Mouse (Mus musculus): ENCODE data around the gene Rnase2b. TPM values are rescaled to one million over a fixed set of nuclear protein-coding genes. Genes with fewer than 3 reads are reported as not detected.

The Rnase2b gene
- polyA plus RNA-seq, 1 experiment from 2014 or later: 0.39 TPM

GRCm38 (mm10) chr14:51140342-51140741 is 21.7 kb upstream of the Rnase2b start:
- DNase-seq (ENCODE audit: low spot score): no peak
- 52% methylated on average over 2 of the region's 2 CpGs for WGBS
- no peak for ATAC-seq (ENCODE audit: low FRiP score, low TSS enrichment)
- Histone ChIP-seq H3K9me3 (ENCODE audit: control insufficient read depth, low read length) (no peaks in the 10 kb centered on the region), H3K9ac (ENCODE audit: low read length) (no peak overlapping the region), H3K27ac (replicated peaks) (no peak overlapping the region), H3K4me1 (replicated peaks; ENCODE audit: control insufficient read depth, insufficient read depth) (no peaks in the 10 kb centered on the region), H3K36me3 (ENCODE audit: control insufficient read depth, insufficient read depth, low read length) (no peaks in the 10 kb centered on the region), H3K4me3 (ENCODE audit: low read depth, low read length) (no peak overlapping the region), H3K4me2 (replicated peaks; ENCODE audit: low read depth) (no peak overlapping the region), H3K27me3 (ENCODE audit: control insufficient read depth, insufficient read depth, low read length) (no peaks in the 10 kb centered on the region)
- TF ChIP-seq EP300 (optimal IDR thresholded peaks at IDR 0.05) (no peak), CTCF (IDR thresholded peaks at IDR 0.05; ENCODE audit: low read depth) (no peak)

DNA sequence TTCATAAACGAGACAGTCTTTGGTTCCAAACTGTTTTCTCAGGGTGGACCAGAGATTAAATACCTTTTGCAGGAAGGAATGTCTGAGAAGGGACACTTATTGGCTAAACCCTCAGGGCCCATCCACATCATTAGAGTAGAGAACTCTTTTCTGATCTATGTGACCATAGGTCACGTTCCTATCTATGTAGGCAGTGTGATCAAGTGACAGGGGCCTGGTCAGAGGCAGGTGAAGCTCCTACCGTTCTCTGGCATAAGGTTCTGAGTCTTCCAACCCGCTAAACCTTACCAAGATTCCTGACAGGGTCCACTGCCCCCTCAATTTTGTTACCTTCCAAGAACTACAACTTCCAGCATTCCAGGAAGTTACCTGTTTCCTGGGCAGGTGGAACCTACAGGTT is 19.9 kb upstream of the Rnase2b start:
- no peak overlapping the region for H3K4me2 ChIP-seq (replicated peaks; ENCODE audit: low read depth)
- 88% methylated on average over 4 of the region's 4 CpGs for WGBS
- H3K4me1 ChIP-seq (replicated peaks; ENCODE audit: control insufficient read depth, insufficient read depth): no peaks in the 10 kb centered on the region
- no peaks in the 10 kb centered on the region for H3K9me3 ChIP-seq (ENCODE audit: control insufficient read depth, low read length)
- DNase-seq (ENCODE audit: low spot score) (no peak), ATAC-seq (ENCODE audit: low FRiP score, low TSS enrichment) (no peak)
- no peak overlapping the region for H3K27ac ChIP-seq (replicated peaks)
- no peak overlapping the region for H3K9ac ChIP-seq (ENCODE audit: low read length)
- H3K36me3 ChIP-seq (ENCODE audit: control insufficient read depth, insufficient read depth, low read length): no peaks in the 10 kb centered on the region
- no peak for TF ChIP-seq EP300 (optimal IDR thresholded peaks at IDR 0.05)
- no peak for TF ChIP-seq CTCF (IDR thresholded peaks at IDR 0.05; ENCODE audit: low read depth)
- no peaks in the 10 kb centered on the region for H3K27me3 ChIP-seq (ENCODE audit: control insufficient read depth, insufficient read depth, low read length)
- no peak overlapping the region for H3K4me3 ChIP-seq (ENCODE audit: low read depth, low read length)

- no peaks in the 10 kb centered on the region for H3K27me3 ChIP-seq (ENCODE audit: control insufficient read depth, insufficient read depth, low read length)
- no peak overlapping the region for H3K4me3 ChIP-seq (ENCODE audit: low read depth, low read length)
- H3K4me1 ChIP-seq (replicated peaks; ENCODE audit: control insufficient read depth, insufficient read depth): no peaks in the 10 kb centered on the region
- H3K27ac ChIP-seq (replicated peaks): no peak overlapping the region
- no peaks in the 10 kb centered on the region for H3K36me3 ChIP-seq (ENCODE audit: control insufficient read depth, insufficient read depth, low read length)
- ATAC-seq (ENCODE audit: low FRiP score, low TSS enrichment): no peak
- no peak overlapping the region for H3K9ac ChIP-seq (ENCODE audit: low read length)
- no peak overlapping the region for H3K4me2 ChIP-seq (replicated peaks; ENCODE audit: low read depth)
- TF ChIP-seq EP300 (optimal IDR thresholded peaks at IDR 0.05) (no peak), CTCF (IDR thresholded peaks at IDR 0.05; ENCODE audit: low read depth) (no peak)
- 70% methylated on average over 3 of the region's 3 CpGs for WGBS
- no peak for DNase-seq (ENCODE audit: low spot score)
- no peaks in the 10 kb centered on the region for H3K9me3 ChIP-seq (ENCODE audit: control insufficient read depth, low read length)
Observed at GRCm38 (mm10) chr14:51142568-51142967, 19.5 kb upstream of the Rnase2b start.

DNA sequence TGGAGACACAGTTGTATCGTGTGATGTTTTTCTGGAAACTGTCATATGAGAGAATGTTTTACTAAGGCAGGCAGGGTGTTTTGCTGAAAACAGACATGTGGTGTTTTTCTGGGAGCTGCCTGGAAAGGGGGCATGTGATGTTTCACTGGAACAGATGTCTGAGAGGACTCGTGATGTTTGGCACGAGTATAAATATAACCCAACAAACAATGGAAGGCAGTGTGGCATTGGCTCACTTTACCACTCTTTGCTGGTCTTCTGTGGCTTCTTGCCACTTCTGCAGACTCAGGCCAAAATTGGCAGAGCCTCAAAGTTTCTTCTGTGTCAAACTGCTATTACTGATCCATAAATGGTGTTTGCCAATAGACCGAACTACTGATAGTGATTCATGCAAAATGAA is 18.8 kb upstream of the Rnase2b start:
- TF ChIP-seq EP300 (optimal IDR thresholded peaks at IDR 0.05) (no peak), CTCF (IDR thresholded peaks at IDR 0.05; ENCODE audit: low read depth) (no peak)
- Histone ChIP-seq H3K36me3 (ENCODE audit: control insufficient read depth, insufficient read depth, low read length) (no peaks in the 10 kb centered on the region), H3K27me3 (ENCODE audit: control insufficient read depth, insufficient read depth, low read length) (no peaks in the 10 kb centered on the region), H3K9ac (ENCODE audit: low read length) (no peak overlapping the region), H3K9me3 (ENCODE audit: control insufficient read depth, low read length) (no peaks in the 10 kb centered on the region), H3K4me1 (replicated peaks; ENCODE audit: control insufficient read depth, insufficient read depth) (no peaks in the 10 kb centered on the region), H3K27ac (replicated peaks) (no peak overlapping the region), H3K4me3 (ENCODE audit: low read depth, low read length) (no peak overlapping the region), H3K4me2 (replicated peaks; ENCODE audit: low read depth) (no peak overlapping the region)
- no peak for DNase-seq (ENCODE audit: low spot score)
- WGBS: 57% methylated on average over 4 of the region's 4 CpGs
- no peak for ATAC-seq (ENCODE audit: low FRiP score, low TSS enrichment)

GRCm38 (mm10) chr14:51143937-51144336 is 18.1 kb upstream of the Rnase2b start:
- DNase-seq (ENCODE audit: low spot score) (no peak), ATAC-seq (ENCODE audit: low FRiP score, low TSS enrichment) (no peak)
- Histone ChIP-seq H3K9ac (ENCODE audit: low read length) (no peak overlapping the region), H3K4me3 (ENCODE audit: low read depth, low read length) (no peak overlapping the region), H3K36me3 (ENCODE audit: control insufficient read depth, insufficient read depth, low read length) (no peaks in the 10 kb centered on the region), H3K4me2 (replicated peaks; ENCODE audit: low read depth) (no peak overlapping the region), H3K27me3 (ENCODE audit: control insufficient read depth, insufficient read depth, low read length) (no peaks in the 10 kb centered on the region), H3K9me3 (ENCODE audit: control insufficient read depth, low read length) (no peaks in the 10 kb centered on the region), H3K27ac (replicated peaks) (no peak overlapping the region), H3K4me1 (replicated peaks; ENCODE audit: control insufficient read depth, insufficient read depth) (no peaks in the 10 kb centered on the region)
- no peak for TF ChIP-seq EP300 (optimal IDR thresholded peaks at IDR 0.05)
- TF ChIP-seq CTCF (IDR thresholded peaks at IDR 0.05; ENCODE audit: low read depth): no peak
- WGBS: 77% methylated on average over 2 of the region's 2 CpGs

- Histone ChIP-seq H3K4me2 (replicated peaks; ENCODE audit: low read depth) (no peak overlapping the region), H3K27ac (replicated peaks) (no peak overlapping the region), H3K4me3 (ENCODE audit: low read depth, low read length) (no peak overlapping the region), H3K9me3 (ENCODE audit: control insufficient read depth, low read length) (no peaks in the 10 kb centered on the region), H3K4me1 (replicated peaks; ENCODE audit: control insufficient read depth, insufficient read depth) (no peaks in the 10 kb centered on the region), H3K9ac (ENCODE audit: low read length) (no peak overlapping the region), H3K27me3 (ENCODE audit: control insufficient read depth, insufficient read depth, low read length) (no peaks in the 10 kb centered on the region), H3K36me3 (ENCODE audit: control insufficient read depth, insufficient read depth, low read length) (no peaks in the 10 kb centered on the region)
- DNase-seq (ENCODE audit: low spot score) (no peak), ATAC-seq (ENCODE audit: low FRiP score, low TSS enrichment) (no peak)
- no peak for TF ChIP-seq EP300 (optimal IDR thresholded peaks at IDR 0.05)
- no peak for TF ChIP-seq CTCF (IDR thresholded peaks at IDR 0.05; ENCODE audit: low read depth)
- WGBS: 87% methylated on average over 4 of the region's 4 CpGs
Observed at GRCm38 (mm10) chr14:51144451-51144850, 17.6 kb upstream of the Rnase2b start.
